Mouse (Mus musculus): ENCODE data around the gene Sptbn1.

DNA sequence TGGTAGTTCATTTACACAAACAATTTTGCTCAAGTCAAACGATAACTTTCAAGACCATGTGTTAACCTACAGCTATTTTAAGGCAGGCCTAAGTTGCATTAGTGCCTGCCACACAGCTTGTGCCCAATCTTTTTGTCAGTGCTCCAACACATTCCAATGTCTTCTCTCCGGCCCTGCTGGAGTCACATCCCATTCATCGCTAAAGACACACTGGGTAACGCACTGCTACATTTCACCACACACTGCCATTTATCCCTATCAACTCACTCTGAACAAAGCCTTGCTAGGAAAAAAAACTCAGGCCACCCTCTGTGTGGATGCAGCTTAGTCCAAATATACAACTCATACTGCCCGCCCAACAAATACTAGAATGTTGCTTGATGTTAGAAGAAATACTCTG, 11.5 kb downstream of the Sptbn1 start:
- TF ChIP-seq EP300 (IDR thresholded peaks at IDR 0.05; ENCODE audit: low read depth) (no peak), CTCF (IDR thresholded peaks at IDR 0.05; ENCODE audit: low read depth) (no peak)
